Mouse (Mus musculus) hematopoietic multipotent progenitor cell, adult 10-12 weeks (in vitro differentiated cells): ENCODE data around the gene Gpatch8. TPM values are rescaled to one million over a fixed set of nuclear protein-coding genes. Genes with fewer than 3 reads are reported as not detected.

ENCODE experiments used
- polyA plus RNA-seq: library from polyadenylated mRNA; stranded (reverse); fragments of >175 nt; gene quantifications from 2 replicates; pipeline ENCODE4 v1.2.3, GENCODE M21; 2012; ENCODE audit warnings: low replicate concordance

The Gpatch8 gene
- polyA plus RNA-seq, result 12.9 and 21.0 TPM in 2 replicates

GRCm38 (mm10) chr11:102556031-102556715 lies at the start of gene Gpatch8:
TSS of gene Gpatch8 (minus strand) at chr11:102556392.

GRCm38 (mm10) chr11:102604010-102604584 lies 47.9 kb upstream of the Gpatch8 start, which contains the start of gene Fzd2:
TSS of gene Fzd2 (plus strand) at chr11:102604396.

GRCm38 (mm10) chr11:102579165-102580033 lies 23.2 kb upstream of the Gpatch8 start, which contains the start of gene Gm11627:
TSS of gene Gm11627 (minus strand) at chr11:102579461.

GRCm38 (mm10) chr11:102469648-102470357 lies 86.4 kb downstream of the Gpatch8 start, which contains the start of gene Itga2b:
TSS of gene Itga2b (minus strand) at chr11:102470122.

GRCm38 (mm10) chr11:102447497-102447896 lies 108.7 kb downstream of the Gpatch8 start, which contains the start of gene Fam171a2:
TSS of gene Fam171a2 (minus strand) at chr11:102447682.

GRCm38 (mm10) chr11:102430121-102431017 lies 125.8 kb downstream of the Gpatch8 start, which contains the start of gene Grn:
TSS of gene Grn (plus strand) at chr11:102430315.

Other genes with a start within 250 kb of the Gpatch8 start
- gene Ubtf, start 236.7 kb downstream of the Gpatch8 start, polyA plus RNA-seq, result 95.4 and 155 TPM in 2 replicates
- gene Slc4a1, start 190.2 kb downstream of the Gpatch8 start, polyA plus RNA-seq, result 8.9 and 573 TPM in 2 replicates
- gene Rundc3a, start 163.0 kb downstream of the Gpatch8 start, polyA plus RNA-seq, result 9.0 and 32.0 TPM in 2 replicates
- 108 and 335 TPM in 2 replicates for gene Slc25a39, start 148.4 kb downstream of the Gpatch8 start, polyA plus RNA-seq
- gene Grn, start 126.1 kb downstream of the Gpatch8 start, polyA plus RNA-seq, result 128 and 131 TPM in 2 replicates
- 0.61 and 0.83 TPM in 2 replicates for gene Fam171a2, start 108.7 kb downstream of the Gpatch8 start, polyA plus RNA-seq
- gene Itga2b, start 86.3 kb downstream of the Gpatch8 start, polyA plus RNA-seq, result 9.0 TPM in 2 replicates
- not detected in 2 replicates for gene Gm11627, start 23.1 kb upstream of the Gpatch8 start, polyA plus RNA-seq
- 0.11 TPM in 1 of 2 replicates, not detected in the other for gene Fzd2, start 48.0 kb upstream of the Gpatch8 start, polyA plus RNA-seq
- not detected in 2 replicates for gene Meioc, start 107.3 kb upstream of the Gpatch8 start, polyA plus RNA-seq
- 4.8 and 5.2 TPM in 2 replicates for gene Ccdc43, start 141.4 kb upstream of the Gpatch8 start, polyA plus RNA-seq
- gene Adam11, start 205.0 kb upstream of the Gpatch8 start, polyA plus RNA-seq, result 4.5 and 14.2 TPM in 2 replicates